Mouse (Mus musculus): ENCODE measurements around the gene Olfr23. TPM values are rescaled to one million over a fixed set of nuclear protein-coding genes. Genes with fewer than 3 reads are reported as not detected.
"Not testable (repeated sequence)": the region's sequence is repeated elsewhere in the genome, so short reads cannot be mapped to it uniquely, and the experiment has no call there.

Gene Olfr23
- not detected in 2 replicates for total RNA-seq (2014; rRNA removed)
- polyA plus RNA-seq (2015; fragmentation: Nextera tagmentation; extraction: Ambion mirVana): not detected in 2 replicates

DNA sequence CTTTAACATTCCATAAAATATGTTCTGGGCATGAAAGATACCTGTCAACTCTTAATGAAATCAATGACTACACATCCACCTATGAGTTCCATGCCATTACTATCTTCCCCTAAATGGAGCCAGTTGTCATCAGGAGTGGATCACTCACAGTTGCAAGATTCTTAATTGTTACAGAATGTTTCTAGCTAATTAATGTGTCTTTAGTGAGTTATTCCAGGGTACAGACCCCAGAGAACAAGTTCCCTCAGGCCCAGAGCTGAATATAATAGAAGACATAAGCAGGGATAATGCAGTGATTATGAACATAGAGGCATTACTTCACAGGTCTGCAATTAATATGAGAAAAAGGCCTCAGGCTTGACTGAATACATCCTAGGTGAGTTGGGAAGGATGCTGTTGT lies at the start of gene Olfr23:
TSS of gene Olfr23 (plus strand) at position 301 of the 400 bp plus-strand sequence.
- no peak for DNase-seq (ENCODE audit: low spot score)
- Histone ChIP-seq H3K27ac (no peak within 1 kb of the TSS), H3K4me3 (ENCODE audit: low read length) (no peak within 1 kb of the TSS), H3K36me3 (ENCODE audit: insufficient read depth, low read length) (no peaks in the 10 kb centered on the region), H3K9me3 (ENCODE audit: low read length) (peaks cover 2% of the 10 kb centered on the region; the same call in 1 of the 2 replicates), H3K27me3 (ENCODE audit: insufficient read depth, low read length) (no peaks in the 10 kb centered on the region), H3K4me1 (ENCODE audit: insufficient read depth, low read length) (no peaks in the 10 kb centered on the region), H3K9ac (replicated peaks; ENCODE audit: low read length) (no peak within 1 kb of the TSS), H3K4me2 (ENCODE audit: low read depth, low read length) (no peak within 1 kb of the TSS)
- no peak for ATAC-seq
- TF ChIP-seq CTCF (IDR thresholded peaks at IDR 0.05; ENCODE audit: low read depth): no peak

DNA sequence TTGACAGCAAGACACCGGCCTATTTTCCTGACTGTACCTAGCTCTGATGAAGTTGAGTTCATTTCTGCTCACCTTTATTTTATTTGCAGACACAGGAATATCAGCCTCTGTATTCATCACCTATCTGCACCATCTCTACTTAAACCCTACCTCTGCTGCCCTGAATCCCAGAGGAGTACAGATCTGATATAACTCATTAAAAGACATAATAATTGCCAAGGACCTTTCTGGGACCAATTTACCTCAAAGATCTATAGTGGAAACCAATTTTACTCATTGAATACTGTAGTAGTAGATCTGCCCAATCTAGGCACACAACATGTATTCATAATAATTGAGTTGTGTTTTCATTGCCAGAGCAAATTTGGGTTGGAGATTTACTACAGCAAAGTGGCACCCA lies 45.8 kb upstream of the Olfr23 start, which contains the start of gene Olfr394:
TSS of gene Olfr394 (minus strand) at position 101 of the 400 bp plus-strand sequence.
- no peak for TF ChIP-seq CTCF (IDR thresholded peaks at IDR 0.05; ENCODE audit: low read depth)
- ATAC-seq (no peak), DNase-seq (ENCODE audit: low spot score) (no peak)
- H3K9me3 ChIP-seq (ENCODE audit: low read length): no peaks in the 10 kb centered on the region; the same call in 1 of the 2 replicates
- no peak within 1 kb of the TSS for H3K27ac ChIP-seq
- WGBS: 80% methylated on average over 1 of the region's 1 CpGs
- no peak within 1 kb of the TSS for H3K4me3 ChIP-seq (ENCODE audit: low read length)
- no peak within 1 kb of the TSS for H3K9ac ChIP-seq (replicated peaks; ENCODE audit: low read length)
- no peaks in the 10 kb centered on the region for H3K36me3 ChIP-seq (ENCODE audit: insufficient read depth, low read length)
- H3K4me2 ChIP-seq (ENCODE audit: low read depth, low read length): no peak within 1 kb of the TSS
- H3K4me1 ChIP-seq (ENCODE audit: insufficient read depth, low read length): no peaks in the 10 kb centered on the region
- H3K27me3 ChIP-seq (ENCODE audit: insufficient read depth, low read length): no peaks in the 10 kb centered on the region

DNA sequence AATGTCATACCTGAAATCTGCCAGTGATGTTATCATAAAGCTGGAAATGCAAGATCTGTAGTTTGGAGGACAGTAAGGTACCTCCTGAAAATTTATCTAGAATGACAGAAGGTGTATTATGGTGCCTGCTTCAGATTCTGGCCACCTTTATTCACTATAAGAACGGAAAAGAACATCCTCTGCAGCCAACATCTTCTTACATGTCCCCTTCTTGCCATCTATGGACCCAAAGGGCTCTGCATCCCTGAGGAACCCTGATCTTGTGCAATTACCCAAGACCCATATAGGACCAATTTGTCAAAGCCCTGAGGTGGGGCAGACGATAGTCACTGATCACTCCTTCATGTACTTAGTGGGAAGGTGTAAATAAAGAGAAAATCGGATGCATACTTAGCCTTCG lies 27.3 kb upstream of the Olfr23 start, which contains the start of gene Olfr395:
TSS of gene Olfr395 (minus strand) at position 101 of the 400 bp plus-strand sequence.
- not testable (repeated sequence) for H3K9ac ChIP-seq (replicated peaks; ENCODE audit: low read length); H3K27me3 ChIP-seq (ENCODE audit: insufficient read depth, low read length); H3K4me1 ChIP-seq (ENCODE audit: insufficient read depth, low read length); H3K27ac ChIP-seq; H3K36me3 ChIP-seq (ENCODE audit: insufficient read depth, low read length); H3K4me2 ChIP-seq (ENCODE audit: low read depth, low read length); H3K4me3 ChIP-seq (ENCODE audit: low read length); H3K9me3 ChIP-seq (ENCODE audit: low read length); ATAC-seq; DNase-seq (ENCODE audit: low spot score)
- WGBS: 77% methylated on average over 4 of the region's 4 CpGs

DNA sequence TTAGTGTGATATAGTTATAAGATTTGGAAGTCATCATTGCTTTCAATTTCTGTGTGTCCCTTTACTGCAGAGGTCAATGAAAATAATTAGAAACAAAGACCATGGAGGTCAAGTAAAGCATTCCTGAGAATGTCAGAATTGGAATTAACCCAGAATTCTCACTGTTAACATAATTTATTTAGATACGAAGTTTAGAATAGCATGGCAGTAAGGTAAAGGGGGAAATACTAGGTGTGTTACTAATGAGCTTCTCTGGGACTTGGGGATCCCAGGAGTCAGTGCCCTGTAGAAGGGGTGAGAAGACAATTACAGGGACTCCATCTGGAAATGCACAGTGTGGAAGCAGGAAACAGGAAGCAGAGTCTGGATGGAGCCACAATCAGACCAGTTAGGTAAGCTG lies 24.0 kb downstream of the Olfr23 start, which contains the start of gene Olfr397:
TSS of gene Olfr397 (plus strand) at position 301 of the 400 bp plus-strand sequence.
- Histone ChIP-seq H3K4me2 (ENCODE audit: low read depth, low read length) (no peak within 1 kb of the TSS), H3K36me3 (ENCODE audit: insufficient read depth, low read length) (no peaks in the 10 kb centered on the region), H3K4me1 (ENCODE audit: insufficient read depth, low read length) (no peaks in the 10 kb centered on the region), H3K27ac (no peak within 1 kb of the TSS), H3K4me3 (ENCODE audit: low read length) (no peak within 1 kb of the TSS), H3K9me3 (ENCODE audit: low read length) (peaks cover 9% of the 10 kb centered on the region; the same call in 1 of the 2 replicates), H3K27me3 (ENCODE audit: insufficient read depth, low read length) (no peaks in the 10 kb centered on the region), H3K9ac (replicated peaks; ENCODE audit: low read length) (no peak within 1 kb of the TSS)
- ATAC-seq: no peak
- DNase-seq (ENCODE audit: low spot score): no peak
- TF ChIP-seq CTCF (IDR thresholded peaks at IDR 0.05; ENCODE audit: low read depth): no peak
- WGBS: 76% methylated on average over 1 of the region's 1 CpGs

DNA sequence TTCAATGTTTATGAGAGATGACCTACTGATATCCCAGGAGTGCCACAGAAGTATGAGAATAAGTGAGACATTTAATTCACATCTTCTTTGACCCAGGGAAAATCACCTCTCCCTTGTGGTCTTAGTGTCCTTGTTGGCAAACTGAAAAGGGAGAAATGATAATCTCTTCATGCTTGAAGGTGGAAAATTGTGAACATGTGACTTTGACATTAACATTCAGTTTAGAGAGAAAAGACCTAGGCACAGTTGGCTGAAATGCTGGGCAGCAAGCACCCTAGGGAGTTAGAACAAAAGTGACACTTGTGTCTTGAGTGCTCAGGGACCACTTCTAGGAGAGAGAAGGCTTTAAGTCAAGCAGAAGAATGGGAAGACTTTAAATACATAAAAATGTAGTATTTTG lies 53.8 kb downstream of the Olfr23 start, which contains the start of gene Olfr398:
TSS of gene Olfr398 (minus strand) at position 101 of the 400 bp plus-strand sequence.
- ATAC-seq: no peak
- H3K27ac ChIP-seq: no peak within 1 kb of the TSS

More for the DNA sequence above, 53.8 kb downstream of the Olfr23 start, which contains the start of gene Olfr398:
- H3K4me3 ChIP-seq (ENCODE audit: low read length): no peak within 1 kb of the TSS
- no peak for TF ChIP-seq CTCF (IDR thresholded peaks at IDR 0.05; ENCODE audit: low read depth)
- no peak within 1 kb of the TSS for H3K9ac ChIP-seq (replicated peaks; ENCODE audit: low read length)
- no peak within 1 kb of the TSS for H3K4me2 ChIP-seq (ENCODE audit: low read depth, low read length)
- no peaks in the 10 kb centered on the region for H3K4me1 ChIP-seq (ENCODE audit: insufficient read depth, low read length)
- H3K27me3 ChIP-seq (ENCODE audit: insufficient read depth, low read length): no peaks in the 10 kb centered on the region
- DNase-seq (ENCODE audit: low spot score): no peak
- H3K9me3 ChIP-seq (ENCODE audit: low read length): peaks cover 15% of the 10 kb centered on the region
- H3K36me3 ChIP-seq (ENCODE audit: insufficient read depth, low read length): no peaks in the 10 kb centered on the region

Other genes starting within 250 kb of the Olfr23 start
- not detected in 2 replicates for gene Zfp735, start 247.9 kb upstream of the Olfr23 start, total RNA-seq (2014; rRNA removed)
- not detected in 2 replicates for gene Zfp735, start 247.9 kb upstream of the Olfr23 start, polyA plus RNA-seq (2015; fragmentation: Nextera tagmentation; extraction: Ambion mirVana)
- not detected in 2 replicates for gene Olfr389, start 156.0 kb upstream of the Olfr23 start, total RNA-seq (2014; rRNA removed)
- not detected in 2 replicates for gene Olfr389, start 156.0 kb upstream of the Olfr23 start, polyA plus RNA-seq (2015; fragmentation: Nextera tagmentation; extraction: Ambion mirVana)
- not detected in 2 replicates for gene Olfr390, start 153.7 kb upstream of the Olfr23 start, total RNA-seq (2014; rRNA removed)
- gene Olfr390, start 153.7 kb upstream of the Olfr23 start, polyA plus RNA-seq (2015; fragmentation: Nextera tagmentation; extraction: Ambion mirVana): not detected in 2 replicates
- gene Olfr391-ps, start 133.6 kb upstream of the Olfr23 start, total RNA-seq (2014; rRNA removed): not detected in 2 replicates
- gene Olfr391-ps, start 133.6 kb upstream of the Olfr23 start, polyA plus RNA-seq (2015; fragmentation: Nextera tagmentation; extraction: Ambion mirVana): not detected in 2 replicates
- gene Olfr392, start 119.6 kb upstream of the Olfr23 start, total RNA-seq (2014; rRNA removed): not detected in 2 replicates
- gene Olfr392, start 119.6 kb upstream of the Olfr23 start, polyA plus RNA-seq (2015; fragmentation: Nextera tagmentation; extraction: Ambion mirVana): not detected in 2 replicates
- not detected in 2 replicates for gene Olfr393, start 85.2 kb upstream of the Olfr23 start, total RNA-seq (2014; rRNA removed)
- not detected in 2 replicates for gene Olfr393, start 85.2 kb upstream of the Olfr23 start, polyA plus RNA-seq (2015; fragmentation: Nextera tagmentation; extraction: Ambion mirVana)
- gene Olfr394, start 45.9 kb upstream of the Olfr23 start, total RNA-seq (2014; rRNA removed): not detected in 2 replicates
- not detected in 2 replicates for gene Olfr394, start 45.9 kb upstream of the Olfr23 start, polyA plus RNA-seq (2015; fragmentation: Nextera tagmentation; extraction: Ambion mirVana)
- gene Olfr395, start 27.4 kb upstream of the Olfr23 start, total RNA-seq (2014; rRNA removed): not detected in 2 replicates
- gene Olfr395, start 27.4 kb upstream of the Olfr23 start, polyA plus RNA-seq (2015; fragmentation: Nextera tagmentation; extraction: Ambion mirVana): not detected in 2 replicates
- gene Olfr397, start 24.1 kb downstream of the Olfr23 start, total RNA-seq (2014; rRNA removed): not detected in 2 replicates
- not detected in 2 replicates for gene Olfr397, start 24.1 kb downstream of the Olfr23 start, polyA plus RNA-seq (2015; fragmentation: Nextera tagmentation; extraction: Ambion mirVana)
- not detected in 2 replicates for gene Olfr398, start 53.7 kb downstream of the Olfr23 start, total RNA-seq (2014; rRNA removed)
- not detected in 2 replicates for gene Olfr398, start 53.7 kb downstream of the Olfr23 start, polyA plus RNA-seq (2015; fragmentation: Nextera tagmentation; extraction: Ambion mirVana)
- not detected in 2 replicates for gene Olfr139, start 119.9 kb downstream of the Olfr23 start, total RNA-seq (2014; rRNA removed)
- not detected in 2 replicates for gene Olfr139, start 119.9 kb downstream of the Olfr23 start, polyA plus RNA-seq (2015; fragmentation: Nextera tagmentation; extraction: Ambion mirVana)
- gene Olfr399, start 119.9 kb downstream of the Olfr23 start, total RNA-seq (2014; rRNA removed): not detected in 2 replicates
- gene Olfr399, start 119.9 kb downstream of the Olfr23 start, polyA plus RNA-seq (2015; fragmentation: Nextera tagmentation; extraction: Ambion mirVana): not detected in 2 replicates
- not detected in 2 replicates for gene Zfp616, start 133.3 kb downstream of the Olfr23 start, total RNA-seq (2014; rRNA removed)
- not detected in 2 replicates for gene Zfp616, start 133.3 kb downstream of the Olfr23 start, polyA plus RNA-seq (2015; fragmentation: Nextera tagmentation; extraction: Ambion mirVana)
- not detected in 2 replicates for gene Olfr401, start 177.0 kb downstream of the Olfr23 start, total RNA-seq (2014; rRNA removed)
- not detected in 2 replicates for gene Olfr401, start 177.0 kb downstream of the Olfr23 start, polyA plus RNA-seq (2015; fragmentation: Nextera tagmentation; extraction: Ambion mirVana)
- gene Olfr402, start 216.9 kb downstream of the Olfr23 start, total RNA-seq (2014; rRNA removed): not detected in 2 replicates
- not detected in 2 replicates for gene Olfr402, start 216.9 kb downstream of the Olfr23 start, polyA plus RNA-seq (2015; fragmentation: Nextera tagmentation; extraction: Ambion mirVana)
- not detected in 2 replicates for gene Olfr403, start 249.6 kb downstream of the Olfr23 start, total RNA-seq (2014; rRNA removed)
- gene Olfr403, start 249.6 kb downstream of the Olfr23 start, polyA plus RNA-seq (2015; fragmentation: Nextera tagmentation; extraction: Ambion mirVana): not detected in 2 replicates

Data from hindbrain, postnatal 0 days (tissue).